Mouse (Mus musculus) kidney, adult 2 months (tissue): ENCODE data around the gene Slc38a10. TPM values are rescaled to one million over a fixed set of nuclear protein-coding genes. Genes with fewer than 3 reads are reported as not detected.

ENCODE experiments used
- DNase-seq: peaks from one replicate; pipeline ENCODE4 v3.0.0; 2021
- H3K27ac ChIP-seq: fragments of 200-500 bp; 2 replicates; pipeline ENCODE4 v1.5.1; 2012; ENCODE audit warnings: low read depth, low read length, control low read depth, inconsistent platforms; ENCODE audit not compliant: insufficient read depth
- H3K27me3 ChIP-seq: fragments of 200-500 bp; replicated peaks from 2 replicates; pipeline ENCODE4 v1.6.1; 2012; ENCODE audit warnings: mild to moderate bottlenecking, moderate library complexity, low read length, inconsistent platforms; ENCODE audit not compliant: control insufficient read depth, insufficient read depth
- H3K36me3 ChIP-seq: fragments of 200-500 bp; 2 replicates; pipeline ENCODE4 v1.6.1; 2012; ENCODE audit warnings: mild to moderate bottlenecking, moderate library complexity, low read length, inconsistent platforms; ENCODE audit not compliant: control insufficient read depth, insufficient read depth
- H3K4me1 ChIP-seq: fragments of 200-500 bp; 2 replicates; pipeline ENCODE4 v1.6.1; 2011; ENCODE audit warnings: low read length; ENCODE audit not compliant: control insufficient read depth, insufficient read depth
- H3K4me3 ChIP-seq: fragments of 200-500 bp; 2 replicates; pipeline ENCODE4 v1.5.1; 2011; ENCODE audit warnings: mild to moderate bottlenecking, low read depth, low read length, control low read depth; ENCODE audit not compliant: insufficient read depth
- CTCF ChIP-seq: fragments of 200-500 bp; conservative IDR thresholded peaks from 2 replicates; pipeline ENCODE4 v1.5.1; 2011; ENCODE audit warnings: low read depth, mild to moderate bottlenecking, control low read depth, low read length, moderate library complexity, mixed read lengths; ENCODE audit not compliant: insufficient read depth, insufficient read length
- POLR2A ChIP-seq: fragments of 200-500 bp; IDR thresholded peaks from one replicate; pipeline ENCODE4 v1.6.1; 2011; ENCODE audit warnings: low read depth, low read length, control low read depth
- WGBS: fragments of 180-500 bp; shearing (Covaris S2); methylation state at CpG from one replicate; pipeline ENCODE4 v1.1.7; 2018; 5-methylcytosine and 5-hydroxymethylcytosine counted together
- polyA plus RNA-seq: library from polyadenylated mRNA; depleted of rRNA; stranded (reverse); fragments of >200 nt; gene quantifications from 2 replicates; pipeline ENCODE4 v1.2.3, GENCODE M21; 2012

The Slc38a10 gene
- polyA plus RNA-seq, 1 experiment: 151 TPM

DNA sequence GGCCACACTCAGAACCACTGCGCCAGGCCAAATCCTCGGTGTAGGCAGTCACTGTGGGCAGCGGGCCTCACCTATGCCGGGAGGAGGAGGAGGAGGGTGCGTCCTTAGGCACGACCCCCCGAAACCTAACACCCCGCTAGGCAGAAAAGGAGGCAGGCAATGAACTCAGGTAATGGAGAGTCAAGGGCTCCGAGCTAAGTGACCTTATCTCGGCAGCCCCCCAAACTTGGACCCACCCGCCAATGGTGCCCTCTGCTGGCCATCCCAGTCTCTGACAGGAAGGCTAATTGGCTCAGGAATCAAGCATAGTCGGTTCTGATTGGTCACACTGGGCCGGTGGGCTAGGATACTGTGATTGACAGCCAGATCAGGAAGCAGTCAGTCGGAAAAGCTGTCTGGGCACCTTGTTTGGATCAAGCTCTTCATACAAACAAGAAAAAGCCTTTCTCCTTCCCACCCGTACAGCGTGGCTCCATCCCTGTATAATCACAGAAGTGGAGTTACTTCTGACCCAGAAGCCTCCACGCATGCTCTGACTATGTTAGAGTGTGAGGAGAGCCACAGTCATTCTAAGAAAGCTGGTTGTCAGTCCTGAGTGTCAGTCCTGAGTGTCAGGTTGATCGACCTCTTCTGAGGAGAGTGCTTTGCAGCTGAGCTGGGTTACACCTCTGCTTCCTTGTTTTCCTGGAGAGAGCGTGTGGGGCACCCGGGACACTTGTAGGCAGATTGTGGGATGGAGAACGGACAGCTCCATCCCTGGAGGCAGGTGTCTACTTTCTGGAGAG is 18.3 kb upstream of the Slc38a10 start:
- Histone ChIP-seq H3K36me3 (no peaks in the 10 kb centered on the region), H3K4me3 (no peak overlapping the region), H3K4me1 (no peaks in the 10 kb centered on the region), H3K27me3 (no peaks in the 10 kb centered on the region), H3K27ac (no peak overlapping the region)
- TF ChIP-seq POLR2A (no peak), CTCF (peak; percentile 62)
- WGBS: 46% methylated on average over 21 of the region's 21 CpGs
- peak; percentile 68 for DNase-seq

DNA sequence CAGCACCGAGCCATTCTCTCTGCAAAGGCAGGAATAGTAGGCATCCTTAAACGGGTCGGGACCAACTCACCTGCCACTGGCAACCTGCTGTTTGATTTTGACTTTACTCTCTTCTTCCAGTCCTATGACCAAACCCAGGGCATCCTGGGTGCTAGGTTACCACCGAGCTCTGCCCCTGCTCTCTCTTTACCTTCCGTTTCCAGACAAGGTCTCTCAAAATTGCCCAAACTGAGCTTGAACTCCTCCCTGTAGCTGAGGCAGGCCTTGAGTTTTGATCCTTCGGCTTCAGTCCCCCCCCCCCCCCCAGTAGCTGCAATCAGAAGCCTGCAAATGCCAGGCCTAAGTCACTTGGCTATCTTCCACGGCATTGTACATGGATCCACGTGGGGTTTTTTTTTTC is 17.4 kb upstream of the Slc38a10 start:
- Histone ChIP-seq H3K36me3 (no peaks in the 10 kb centered on the region), H3K4me3 (no peak overlapping the region), H3K27ac (no peak overlapping the region), H3K27me3 (no peaks in the 10 kb centered on the region), H3K4me1 (no peaks in the 10 kb centered on the region)
- DNase-seq: no peak
- no peak for TF ChIP-seq POLR2A
- no peak for TF ChIP-seq CTCF
- 72% methylated on average over 8 of the region's 8 CpGs for WGBS

DNA sequence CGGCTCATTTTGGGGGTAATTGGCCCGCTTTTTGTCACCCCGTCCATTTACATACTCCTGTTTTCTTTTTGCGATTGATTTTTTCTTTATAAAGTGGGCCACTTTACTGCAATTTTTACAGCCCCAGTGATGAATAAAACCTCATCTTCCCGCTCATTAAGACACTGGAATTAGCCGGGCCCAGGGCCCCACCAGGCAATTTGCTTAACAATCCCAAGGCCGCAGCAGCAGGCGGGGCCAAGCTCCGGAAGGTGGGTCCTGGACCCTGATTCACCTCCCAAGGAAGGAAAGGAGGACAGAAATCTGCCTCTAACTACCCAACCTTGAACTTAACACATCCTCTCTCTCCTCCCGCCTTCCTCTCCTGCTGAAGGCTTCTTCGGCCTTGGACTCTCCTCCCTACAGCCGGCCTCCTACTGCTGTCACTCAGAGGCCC is 16.8 kb upstream of the Slc38a10 start:
- TF ChIP-seq CTCF: no peak
- TF ChIP-seq POLR2A: no peak
- no peak overlapping the region for H3K27ac ChIP-seq
- 78% methylated on average over 12 of the region's 12 CpGs for WGBS

GRCm38 (mm10) chr11:120167059-120167458 is 15.9 kb upstream of the Slc38a10 start:
- TF ChIP-seq POLR2A (no peak), CTCF (no peak)
- Histone ChIP-seq H3K36me3 (no peaks in the 10 kb centered on the region), H3K27me3 (no peaks in the 10 kb centered on the region), H3K4me1 (no peaks in the 10 kb centered on the region), H3K27ac (peak overlapping the region; percentile 60), H3K4me3 (no peak overlapping the region)
- 51% methylated on average over 5 of the region's 5 CpGs for WGBS
- peak; percentile 47 for DNase-seq

More for the DNA sequence above, 16.8 kb upstream of the Slc38a10 start:
- Histone ChIP-seq H3K4me1 (no peaks in the 10 kb centered on the region), H3K4me3 (no peak overlapping the region), H3K27me3 (no peaks in the 10 kb centered on the region), H3K36me3 (no peaks in the 10 kb centered on the region)
- no peak for DNase-seq

DNA sequence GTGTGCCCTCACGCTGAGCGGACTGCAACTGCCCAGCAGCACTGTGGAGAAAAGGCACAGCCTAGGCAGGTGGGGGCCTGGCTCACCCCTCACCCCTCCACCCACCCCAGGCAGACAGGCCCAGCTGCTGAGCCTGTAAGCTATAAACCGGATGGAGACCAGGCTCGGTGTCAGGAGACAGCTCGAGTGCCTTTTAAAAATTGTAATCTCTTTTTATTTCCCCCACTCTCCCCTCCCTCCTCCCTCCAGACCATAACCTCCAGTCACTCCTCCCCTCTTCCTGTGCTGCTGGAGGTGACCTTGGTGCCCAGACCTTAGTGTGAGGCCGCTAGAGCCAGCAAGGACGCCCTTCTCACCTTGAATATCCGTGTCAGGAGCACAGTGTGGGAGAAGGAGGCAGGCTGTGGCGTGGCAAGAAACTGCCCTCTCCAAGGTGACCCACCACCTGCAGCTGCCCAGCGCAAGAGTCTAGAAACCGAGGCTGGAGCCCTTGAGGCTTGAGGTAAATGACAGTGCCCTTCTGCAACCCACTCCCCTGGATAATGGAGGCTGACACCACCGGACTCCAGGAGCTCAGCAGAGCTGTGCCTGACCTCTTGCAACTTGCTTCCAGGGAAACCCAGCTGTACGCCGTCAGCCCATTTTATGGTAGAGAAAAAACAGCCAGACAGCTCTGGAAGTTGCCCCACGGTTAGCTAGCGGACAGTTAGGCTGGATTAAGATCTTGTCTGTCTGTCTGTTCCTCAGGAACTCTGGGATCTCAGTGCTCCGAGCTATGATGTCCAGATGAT is 13.5 kb upstream of the Slc38a10 start:
- WGBS: 47% methylated on average over 17 of the region's 17 CpGs
- Histone ChIP-seq H3K27ac (peak overlapping the region; percentile 86), H3K4me3 (peak overlapping the region; percentile 19), H3K36me3 (no peaks in the 10 kb centered on the region), H3K27me3 (no peaks in the 10 kb centered on the region), H3K4me1 (no peaks in the 10 kb centered on the region)
- no peak for TF ChIP-seq CTCF
- no peak for TF ChIP-seq POLR2A
- peak; percentile 82 for DNase-seq

- no peaks in the 10 kb centered on the region for H3K4me1 ChIP-seq
- H3K27ac ChIP-seq: peak overlapping the region; percentile 86
- peak; percentile 48 for DNase-seq
Observed at GRCm38 (mm10) chr11:120164028-120164427, 12.9 kb upstream of the Slc38a10 start.

GRCm38 (mm10) chr11:120163207-120163606 is 12.1 kb upstream of the Slc38a10 start:
- whole genome bisulfite sequencing: 90% methylated on average over 3 of the region's 3 CpGs
- no peak overlapping the region for H3K4me3 ChIP-seq
- H3K27ac ChIP-seq: no peak overlapping the region
- H3K36me3 ChIP-seq: no peaks in the 10 kb centered on the region
- H3K4me1 ChIP-seq: no peaks in the 10 kb centered on the region
- no peaks in the 10 kb centered on the region for H3K27me3 ChIP-seq
- TF ChIP-seq CTCF: peak; percentile 39
- no peak for TF ChIP-seq POLR2A
- DNase-seq: no peak

More at GRCm38 (mm10) chr11:120164028-120164427, 12.9 kb upstream of the Slc38a10 start:
- no peaks in the 10 kb centered on the region for H3K36me3 ChIP-seq
- TF ChIP-seq POLR2A (no peak), CTCF (no peak)
- peak overlapping the region; percentile 19 for H3K4me3 ChIP-seq
- 50% methylated on average over 5 of the region's 5 CpGs for WGBS
- no peaks in the 10 kb centered on the region for H3K27me3 ChIP-seq
